Mouse (Mus musculus) ovary, postnatal 10 days (tissue): ENCODE data around the gene Stk16.
"Not testable (repeated sequence)": the region's sequence is repeated elsewhere in the genome, so short reads cannot be mapped to it uniquely, and the experiment has no call there.

ENCODE experiments used
- DNase-seq: peaks from one replicate; pipeline ENCODE4 v3.0.0; 2022; ENCODE audit warnings: low spot score

The Stk16 gene

DNA sequence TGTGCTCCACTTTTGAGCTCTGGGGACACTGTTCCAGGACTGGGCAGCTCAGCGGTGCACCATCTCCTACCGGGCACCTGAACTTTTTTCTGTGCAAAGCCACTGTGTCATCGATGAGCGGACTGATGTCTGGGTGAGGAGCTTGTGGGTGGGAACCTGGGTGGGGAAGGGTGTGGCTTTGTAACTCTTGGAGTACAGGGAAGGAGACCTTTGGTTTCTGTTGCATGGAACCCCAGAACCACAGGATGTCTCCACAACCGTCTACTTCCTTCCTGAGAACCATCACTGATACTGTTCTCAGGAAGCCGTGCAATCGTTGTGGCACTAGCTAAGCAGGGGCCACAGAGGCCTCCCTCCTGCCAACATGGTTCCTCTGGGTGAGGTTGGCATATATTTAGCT lies 2.5 kb downstream of the Stk16 start:
- DNase-seq = no peak

DNA sequence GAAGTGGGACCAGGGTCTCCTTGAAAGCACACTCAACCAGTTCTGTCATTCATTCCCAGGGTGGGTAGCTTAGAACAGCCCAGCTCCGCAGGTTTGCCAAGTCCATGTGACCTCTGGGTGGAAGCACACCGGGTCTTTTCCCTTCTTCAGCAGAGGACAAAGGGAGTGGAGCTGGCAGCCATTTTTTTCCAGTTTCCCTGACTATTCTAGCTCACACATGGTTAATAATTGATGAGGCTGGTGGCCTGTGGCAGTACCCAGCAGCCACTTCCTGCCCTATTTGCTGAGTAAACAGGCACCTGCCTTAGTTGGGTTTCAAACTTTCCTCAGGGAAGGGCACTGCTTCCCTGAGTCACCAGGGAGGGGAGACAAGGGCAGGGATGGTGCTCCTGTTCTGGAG lies 3.8 kb downstream of the Stk16 start:
- no peak for DNase-seq

DNA sequence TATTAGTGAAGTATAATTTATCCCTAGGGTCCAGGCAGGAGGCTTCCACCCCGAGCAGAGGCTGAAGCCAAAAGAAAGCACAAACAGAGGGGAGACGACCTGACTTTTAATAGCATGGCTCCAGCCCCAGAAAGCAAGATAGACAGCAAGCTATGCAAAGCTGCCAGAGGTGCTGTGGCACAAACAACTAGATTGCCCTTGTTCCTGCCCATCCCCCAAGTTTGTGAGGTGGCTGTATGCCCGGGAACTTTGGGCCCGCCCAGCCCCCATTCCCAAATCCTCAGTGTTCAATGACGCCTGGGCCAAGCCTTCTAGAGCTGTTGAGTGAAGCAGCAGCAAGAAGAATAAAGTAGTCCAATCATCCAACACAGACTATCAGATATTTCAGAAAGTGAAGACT lies 4.2 kb downstream of the Stk16 start:
- DNase-seq = no peak

DNA sequence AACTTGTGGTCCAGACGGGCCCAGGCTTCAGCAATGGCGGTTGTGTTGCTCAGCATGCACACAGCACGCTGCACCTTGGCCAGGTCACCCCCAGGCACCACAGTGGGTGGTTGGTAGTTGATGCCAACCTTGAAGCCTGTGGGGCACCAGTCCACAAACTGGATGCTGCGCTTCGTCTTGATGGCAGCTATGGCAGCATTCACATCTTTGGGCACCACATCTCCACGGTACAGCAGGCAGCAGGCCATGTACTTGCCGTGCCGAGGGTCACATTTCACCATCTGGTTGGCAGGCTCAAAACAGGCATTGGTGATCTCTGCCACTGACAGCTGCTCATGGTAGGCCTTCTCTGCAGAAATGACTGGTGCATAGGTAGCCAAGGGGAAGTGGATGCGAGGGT lies 5.1 kb downstream of the Stk16 start:
- no peak for DNase-seq

DNA sequence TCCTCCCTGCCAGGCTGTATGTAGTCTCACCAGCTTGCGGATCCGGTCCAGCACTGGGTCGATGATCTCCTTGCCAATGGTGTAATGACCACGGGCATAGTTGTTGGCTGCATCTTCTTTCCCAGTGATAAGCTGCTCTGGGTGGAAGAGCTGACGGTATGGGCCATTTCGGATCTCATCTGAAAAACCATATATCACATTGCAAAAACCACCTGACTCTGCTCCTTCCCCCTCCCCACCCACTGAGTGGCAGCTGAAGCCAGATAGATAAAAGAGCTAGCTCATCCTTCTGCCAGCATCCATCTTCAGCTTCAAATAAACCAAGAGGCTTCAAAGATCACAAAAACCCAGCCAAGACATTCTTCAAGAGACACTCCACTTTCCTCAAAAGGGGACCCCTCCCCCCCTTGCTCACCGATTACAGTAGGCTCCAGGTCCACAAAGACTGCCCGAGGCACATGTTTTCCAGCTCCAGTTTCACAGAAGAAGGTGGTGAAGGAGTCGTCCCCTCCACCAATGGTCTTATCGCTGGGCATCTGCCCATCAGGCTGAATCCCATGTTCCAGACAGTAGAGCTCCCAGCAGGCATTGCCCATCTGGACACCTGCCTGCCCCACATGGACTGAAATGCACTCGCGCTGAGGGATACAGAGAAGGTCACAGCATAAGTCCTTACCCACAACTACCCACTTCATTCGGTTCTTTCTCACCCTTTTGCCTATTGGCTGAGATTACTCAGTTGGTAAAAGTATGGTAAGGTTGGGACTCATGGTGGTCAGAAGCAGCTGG lies 6.4 kb downstream of the Stk16 start:
- no peak for DNase-seq

DNA sequence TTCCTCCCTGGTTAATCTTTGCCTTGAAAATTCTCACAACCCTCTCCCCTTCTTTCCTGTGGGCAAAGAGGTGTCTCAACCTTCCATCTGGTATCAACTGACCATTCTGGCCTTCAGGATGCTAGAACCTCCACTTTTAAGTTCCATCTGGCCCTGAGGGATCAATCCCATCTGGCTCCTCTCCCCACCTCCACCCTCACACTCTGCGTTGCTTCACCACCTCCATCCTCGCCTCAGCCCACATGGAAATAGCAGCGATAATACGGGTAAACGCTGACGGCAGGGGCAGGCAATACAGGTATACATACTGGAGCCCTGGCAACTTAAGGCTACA lies 7.2 kb downstream of the Stk16 start:
- no peak for DNase-seq

DNA sequence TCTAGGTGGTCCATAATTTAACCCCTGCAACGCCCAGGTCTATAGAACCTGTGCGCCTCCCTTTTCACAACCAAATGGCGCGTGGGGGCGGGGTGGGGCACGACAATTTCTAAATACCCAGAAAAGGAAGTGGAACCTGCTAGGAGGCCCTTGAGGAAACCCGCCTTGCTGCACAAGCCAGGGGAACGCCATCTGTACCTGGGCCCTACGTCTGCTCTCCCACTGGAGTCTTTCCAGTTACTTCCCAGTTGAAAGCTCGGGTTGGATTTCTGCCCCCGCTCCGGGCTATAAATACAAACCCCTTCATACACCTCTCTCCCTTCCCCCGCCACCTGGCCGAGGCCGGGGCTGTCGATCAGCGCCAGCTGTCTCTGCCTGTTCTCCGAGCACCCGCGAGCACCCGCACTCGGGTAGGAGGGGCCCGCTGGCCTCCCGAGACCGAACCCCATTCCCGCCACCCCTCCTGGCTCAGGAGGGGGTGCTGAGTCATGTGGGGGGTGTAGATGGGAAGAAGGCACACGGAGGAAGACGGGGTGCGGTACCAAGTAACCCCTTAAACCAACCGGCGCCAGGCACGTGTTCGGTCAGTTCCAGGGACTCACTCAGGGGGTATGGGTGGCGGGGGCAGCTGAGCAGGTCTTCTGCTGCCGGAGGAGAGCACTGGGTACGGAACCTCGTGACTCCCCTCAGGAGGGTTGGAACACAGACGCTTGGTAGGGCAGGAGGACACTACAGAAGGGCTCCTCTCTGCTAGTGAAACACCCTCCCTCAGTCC lies 7.8 kb downstream of the Stk16 start:
- DNase-seq = no peak

DNA sequence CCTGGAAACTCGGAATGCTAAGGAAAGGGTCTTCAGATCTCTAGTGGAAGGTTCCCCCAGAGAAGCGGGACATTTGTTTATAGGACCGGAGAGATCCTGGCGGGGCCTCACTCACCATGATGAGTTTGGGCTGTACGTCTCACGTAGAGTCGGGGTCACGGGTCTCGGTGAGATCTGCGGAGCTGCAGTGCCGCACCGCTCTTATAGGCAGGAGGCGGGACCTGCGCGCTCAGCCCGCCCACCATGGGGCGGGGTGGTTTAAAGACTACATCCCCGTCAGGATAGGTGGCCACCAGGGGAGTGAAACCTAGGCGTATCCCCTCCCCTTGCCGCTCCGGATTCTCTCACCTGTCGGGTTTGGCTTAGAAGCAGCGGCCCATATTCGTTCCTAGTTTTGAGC lies 8.4 kb downstream of the Stk16 start:
- peak; percentile 39 for DNase-seq

DNA sequence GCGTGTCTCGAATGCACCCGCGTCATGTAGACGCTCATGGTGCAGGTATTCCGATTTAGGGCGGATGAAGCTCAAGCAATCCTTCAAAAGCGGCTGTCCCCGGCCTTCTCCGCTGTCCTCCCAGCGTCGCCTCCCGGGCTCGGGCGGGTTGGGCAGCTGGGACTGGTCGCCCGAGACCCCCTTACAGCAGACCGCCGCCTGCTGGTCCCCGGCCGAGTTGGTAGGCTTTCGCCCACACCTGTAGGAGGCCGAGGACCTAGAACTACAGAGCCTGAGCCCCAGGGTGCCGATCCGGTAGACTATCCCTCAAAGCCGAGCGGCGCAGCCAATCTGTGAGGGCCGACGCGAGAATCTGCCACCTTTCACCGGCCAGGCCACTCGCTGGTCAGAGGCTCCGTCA lies 8.9 kb downstream of the Stk16 start, which contains the start of gene Tuba4a:
Tuba4a (minus strand) TSS at position 335 of the 400 bp plus-strand sequence.
- no peak for DNase-seq

DNA sequence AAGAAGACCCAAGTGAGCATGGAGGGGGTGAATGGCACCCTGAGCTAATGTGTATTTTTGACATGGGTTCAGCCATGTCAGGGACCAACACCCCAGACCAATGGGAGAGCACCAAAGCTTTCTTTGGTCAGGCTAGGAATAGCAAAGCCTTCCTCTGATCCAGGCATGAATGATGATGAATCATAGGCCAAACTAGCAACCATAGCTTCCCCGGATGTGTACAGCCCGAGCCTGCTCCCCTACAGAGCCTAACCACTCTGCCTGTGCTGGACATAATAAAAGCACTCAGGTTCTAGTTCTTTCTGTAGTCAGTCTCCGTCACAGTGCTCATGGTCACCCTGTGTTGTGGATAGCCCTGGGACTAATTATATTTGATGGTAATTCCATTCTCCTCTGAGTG lies 10.9 kb downstream of the Stk16 start:
- no peak for DNase-seq

DNA sequence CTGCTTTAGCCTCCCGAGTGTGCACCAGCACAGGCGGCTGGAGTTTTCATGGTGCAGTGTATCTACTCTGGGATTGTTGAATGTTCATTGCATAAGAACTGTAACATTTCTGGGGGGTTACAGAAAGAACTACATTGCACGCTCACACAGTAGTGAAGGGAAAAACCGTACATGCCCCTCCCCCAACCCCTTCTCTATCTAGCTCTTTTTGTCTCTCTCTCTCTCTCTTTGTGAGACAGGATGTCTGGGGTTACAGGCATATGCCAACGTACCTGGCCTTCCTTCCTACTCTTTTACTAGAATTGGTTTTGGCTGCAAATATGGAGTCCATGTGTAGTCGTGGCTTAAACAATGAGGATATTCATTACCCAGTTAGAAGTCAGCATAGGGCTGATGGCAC lies 12.3 kb downstream of the Stk16 start:
- no peak for DNase-seq

DNA sequence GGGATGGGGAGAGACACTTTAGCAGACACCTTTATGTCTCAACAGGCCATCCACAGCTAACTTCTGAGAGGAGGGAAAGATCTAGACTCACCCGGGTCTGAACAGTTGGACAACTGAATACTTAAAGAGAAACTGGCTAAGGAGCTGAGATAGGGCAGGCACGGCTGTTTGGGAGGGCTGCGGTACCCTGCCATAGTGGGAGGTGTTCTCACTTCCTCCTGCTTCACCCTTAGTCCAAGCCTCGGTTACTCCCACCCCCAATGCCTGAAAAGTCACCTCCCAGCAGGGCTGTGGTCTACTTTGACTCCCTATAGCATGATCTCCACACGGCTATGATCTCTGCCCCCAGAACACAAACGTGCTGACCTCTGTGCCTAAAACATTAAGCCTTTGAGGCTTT lies 12.9 kb downstream of the Stk16 start:
- DNase-seq = no peak

DNA sequence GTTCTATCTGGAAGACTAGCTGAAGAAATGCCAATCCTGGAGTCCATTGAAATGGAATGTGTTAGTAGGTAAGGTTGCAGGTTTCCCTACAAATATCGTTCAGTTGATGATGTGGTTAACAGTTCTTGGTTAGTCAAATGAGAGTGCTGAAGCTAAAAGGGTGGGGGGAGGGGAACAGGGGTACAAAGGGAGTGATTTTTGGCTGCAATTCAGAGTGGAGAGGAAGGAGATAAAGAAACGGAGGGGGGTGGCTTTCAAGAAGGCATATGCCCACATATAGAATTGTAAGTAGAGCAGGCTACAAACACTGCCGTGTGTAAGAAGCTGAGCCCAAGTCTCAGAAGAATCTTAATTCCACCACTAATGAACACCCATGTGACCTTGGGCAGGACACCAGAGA lies 14.8 kb downstream of the Stk16 start:
- DNase-seq = no peak

DNA sequence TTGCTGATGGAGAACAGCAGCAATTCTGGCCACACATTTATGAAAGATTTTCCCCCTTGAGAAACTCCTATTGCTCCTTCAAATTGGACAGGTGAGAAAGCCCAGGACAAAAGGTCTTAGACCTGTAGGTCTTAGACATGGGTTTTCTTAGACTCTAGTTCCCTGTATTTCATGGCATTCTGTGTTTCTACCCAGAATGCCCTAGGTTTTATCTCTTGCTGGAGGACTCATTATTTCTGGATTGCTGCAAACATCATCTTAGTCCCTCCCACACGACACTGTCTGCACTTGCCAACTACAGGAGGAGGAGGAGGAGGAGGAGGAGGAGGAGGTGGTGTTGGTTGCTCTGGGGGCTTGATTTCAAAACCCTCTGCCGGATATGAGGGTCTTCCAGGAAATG lies 15.5 kb downstream of the Stk16 start:
- DNase-seq = no peak

DNA sequence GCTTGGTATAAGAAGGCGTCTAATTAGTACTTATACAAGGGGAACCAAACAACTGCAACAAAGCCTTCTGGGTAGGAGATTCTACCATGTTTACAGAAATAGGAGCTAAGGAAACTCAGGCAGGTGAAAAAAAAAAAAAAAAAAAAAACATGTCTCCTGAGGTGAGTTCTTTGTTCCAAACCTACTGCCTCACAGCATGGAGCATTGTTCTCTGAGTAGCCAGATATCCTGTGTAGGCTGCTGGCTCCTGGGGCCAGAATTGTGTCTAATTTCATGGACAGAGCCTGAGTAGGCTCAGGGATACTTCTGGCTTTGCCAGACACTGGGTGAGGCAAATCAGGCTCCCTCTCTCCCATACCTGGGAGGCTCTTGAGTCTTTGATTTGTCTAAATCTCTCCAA lies 17.0 kb downstream of the Stk16 start:
- DNase-seq = no peak

DNA sequence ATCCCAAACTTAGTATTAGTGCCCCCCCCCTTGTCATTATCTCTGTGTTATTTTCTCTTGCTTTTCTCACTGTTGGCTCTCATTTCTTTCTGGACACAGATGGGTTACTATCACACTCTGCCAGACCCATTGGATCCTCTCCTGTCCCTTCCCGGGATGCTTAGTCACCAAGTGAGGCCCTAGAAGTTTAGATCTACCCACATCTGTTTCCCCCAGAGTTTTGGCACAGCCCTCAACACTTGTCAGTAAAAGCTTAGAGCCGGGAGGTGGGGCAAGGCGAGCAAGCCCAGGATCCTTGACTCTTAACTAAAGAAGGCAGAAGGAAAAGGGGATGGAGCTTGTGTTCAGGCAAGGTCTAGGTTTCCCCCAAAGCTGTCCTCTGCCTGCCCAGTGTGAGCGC lies 18.5 kb downstream of the Stk16 start:
- no peak for DNase-seq

DNA sequence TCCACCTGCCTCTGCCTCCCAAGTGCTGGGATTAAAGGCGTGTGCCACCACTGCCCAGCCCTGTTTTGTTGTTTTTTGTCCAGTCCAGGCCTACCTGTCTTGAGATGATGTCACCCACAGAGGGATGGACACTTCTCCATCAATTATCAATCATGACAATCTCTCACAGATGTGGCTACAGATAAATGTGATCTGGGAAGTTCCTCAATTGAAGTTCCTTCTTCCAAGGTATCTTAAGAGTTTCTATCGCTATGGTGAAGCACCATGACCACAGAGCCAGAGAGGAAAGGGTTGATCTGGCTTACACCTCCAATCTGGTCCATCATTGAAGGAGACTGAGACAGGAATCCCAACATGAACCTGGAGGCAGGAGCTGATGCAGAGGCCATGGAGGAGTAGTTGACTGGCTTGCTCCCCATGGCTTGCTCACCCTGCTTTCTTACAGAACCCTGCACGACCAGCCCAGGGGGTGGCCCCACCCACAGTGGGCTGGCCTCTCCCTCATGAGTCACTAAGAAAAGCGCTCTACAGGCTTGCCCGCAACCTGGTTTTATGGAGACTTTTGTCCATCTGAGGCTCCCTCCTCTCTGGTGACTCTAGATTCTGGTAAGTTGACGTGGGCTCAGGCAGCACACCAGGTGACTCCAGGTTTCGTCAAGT lies 19.8 kb downstream of the Stk16 start:
- DNase-seq = no peak

DNA sequence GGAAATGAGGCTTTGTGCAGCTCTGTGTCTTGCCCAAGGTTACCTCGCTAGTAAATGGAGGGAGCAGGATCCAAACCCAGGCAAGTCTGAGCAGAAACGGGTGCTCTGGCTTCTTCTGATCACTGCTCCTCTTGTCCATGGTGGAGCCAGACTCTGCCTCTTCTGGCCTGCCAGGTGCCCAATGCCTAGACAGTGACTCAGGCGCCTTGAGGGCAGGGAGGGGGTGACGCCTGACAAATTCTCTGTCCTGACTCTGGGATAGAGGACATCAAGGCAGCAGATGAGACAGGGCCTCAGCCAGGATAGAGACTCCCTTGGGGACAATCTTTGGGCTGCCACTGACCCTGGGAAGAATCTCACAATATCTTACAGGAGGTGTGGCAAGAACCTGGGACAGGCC lies 20.6 kb downstream of the Stk16 start:
- DNase-seq = no peak

DNA sequence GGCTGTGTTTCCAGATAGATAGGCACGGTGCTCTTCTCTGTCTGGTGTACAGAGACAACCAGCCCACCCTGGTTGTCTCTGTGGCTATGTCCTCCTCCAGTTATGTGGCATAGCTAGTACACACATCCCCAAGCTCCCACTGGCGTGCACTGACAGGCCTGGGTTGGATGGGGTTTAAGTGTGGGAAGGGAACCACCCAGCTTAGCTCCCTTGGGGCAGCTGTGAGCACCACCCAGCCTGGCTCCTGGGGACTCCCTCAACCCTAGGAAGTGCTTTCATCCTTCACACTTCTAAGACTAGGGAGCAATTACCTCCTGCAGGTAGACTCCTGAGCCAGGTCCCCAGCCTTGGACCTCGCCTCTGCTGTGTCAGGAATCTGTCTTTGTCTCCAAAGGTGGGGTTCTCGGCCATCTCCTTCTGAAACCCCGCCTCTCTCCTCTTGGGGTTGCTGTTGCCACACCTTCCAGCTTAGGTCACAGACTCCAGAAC lies 21.1 kb downstream of the Stk16 start, which contains the start of gene A630095N17Rik:
A630095N17Rik (minus strand) TSS at position 439 of the 489 bp plus-strand sequence.
- DNase-seq = no peak

DNA sequence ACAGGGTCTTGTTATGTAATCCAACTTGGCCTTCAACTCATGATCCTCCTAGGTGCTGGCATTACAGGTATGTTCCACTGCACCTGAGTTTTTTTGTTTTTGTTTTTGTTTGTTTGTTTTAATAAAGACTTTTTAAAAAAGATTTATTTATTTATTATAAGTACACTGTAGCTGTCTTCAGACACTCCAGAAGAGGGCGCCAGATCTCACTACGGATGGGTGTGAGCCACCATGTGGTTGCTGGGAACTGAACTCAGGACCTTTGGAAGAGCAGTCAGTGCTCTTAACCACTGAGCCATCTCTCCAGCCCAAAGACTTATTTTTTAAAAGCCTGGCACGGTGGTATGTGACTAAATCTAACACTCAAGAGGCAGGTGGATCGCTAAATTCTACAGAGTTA lies 21.9 kb downstream of the Stk16 start:
- not testable (repeated sequence) for DNase-seq

DNA sequence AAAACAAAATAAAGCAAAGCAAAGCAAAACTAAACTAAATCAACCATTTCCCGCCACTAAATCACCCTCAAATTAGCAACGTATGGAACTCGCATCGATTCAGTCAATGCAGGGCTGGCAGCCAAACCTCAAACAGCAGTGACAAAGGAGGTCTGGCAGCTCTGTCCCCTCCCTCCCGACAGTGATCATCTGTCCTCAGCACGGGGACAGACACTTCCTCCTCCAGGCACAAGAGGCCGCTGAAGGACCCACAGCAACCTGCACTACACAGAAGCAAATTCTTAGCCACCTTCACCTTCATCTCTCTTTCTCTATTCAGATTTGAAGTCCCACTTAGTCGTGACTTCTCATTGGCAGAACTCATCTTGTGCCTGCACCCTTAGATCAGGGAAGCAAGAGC lies 24.0 kb downstream of the Stk16 start:
- no peak for DNase-seq

DNA sequence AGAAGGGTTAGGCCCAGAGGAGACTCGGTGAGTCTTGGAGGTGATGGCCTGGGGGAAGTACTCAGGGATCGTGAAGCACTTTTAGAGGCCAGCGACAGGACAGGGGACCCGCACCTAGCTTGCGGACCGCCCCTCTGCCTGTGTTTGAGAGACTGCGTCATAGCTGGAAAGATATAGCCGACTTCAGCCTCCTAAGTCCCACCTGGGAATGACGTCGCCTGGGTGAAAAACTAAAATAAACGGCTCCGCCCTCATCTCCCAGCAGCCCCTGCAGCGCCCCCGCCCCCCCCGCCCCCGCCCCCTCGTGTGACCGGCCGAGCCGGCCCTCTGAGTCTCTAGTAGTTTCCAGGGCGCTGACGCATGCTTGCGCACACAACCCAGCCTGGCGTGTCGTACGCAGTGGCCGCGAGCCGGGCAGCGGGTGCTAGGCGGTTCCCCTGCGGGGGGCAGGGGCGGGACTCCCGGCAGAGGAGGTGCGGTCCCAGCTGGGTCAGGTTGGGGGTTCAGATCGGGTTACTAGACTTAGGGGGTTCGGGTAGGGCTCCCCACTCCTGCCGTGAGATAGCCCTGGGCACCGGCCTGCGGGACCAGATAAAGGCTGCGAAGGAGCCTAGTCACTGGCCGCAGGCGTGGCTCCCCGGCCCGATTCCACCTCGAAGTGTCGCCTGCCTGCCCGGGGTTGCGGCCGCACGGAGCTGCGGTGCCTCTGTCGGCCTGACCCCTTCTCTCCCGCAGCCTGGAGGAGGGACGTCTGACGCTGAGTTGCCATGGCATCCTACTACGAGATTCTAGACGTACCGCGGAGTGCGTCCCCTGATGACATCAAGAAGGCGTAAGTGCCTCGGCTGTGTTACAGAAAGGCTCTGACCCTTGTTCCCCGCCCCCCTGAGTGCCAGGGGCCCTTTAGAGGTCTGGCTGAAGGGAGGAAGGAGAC lies 25.7 kb downstream of the Stk16 start, which contains the start of gene Dnajb2:
Dnajb2 (plus strand) TSS at position 290 of the 934 bp plus-strand sequence.
- peak; percentile 73 for DNase-seq
